Mouse (Mus musculus): ENCODE results near the gene Nek7.

GRCm38 (mm10) chr1:138614552-138615287 is 5.2 kb downstream of the Nek7 start:
- no peak for TF ChIP-seq GATA1 (IDR thresholded peaks at IDR 0.05; ENCODE audit: low read length)
- no peak for TF ChIP-seq TAL1 (IDR thresholded peaks at IDR 0.05; ENCODE audit: low read length)
